Mouse (Mus musculus) brain, embryonic 14.5 days (tissue): ENCODE results near the gene Ifnlr1. TPM values are rescaled to one million over a fixed set of nuclear protein-coding genes. Genes with fewer than 3 reads are reported as not detected.

Experiments used
- DNase-seq: peaks from one replicate; pipeline ENCODE4 v3.0.0-alpha.2; 2011; ENCODE audit warnings: low read depth
- CTCF ChIP-seq: fragments of 200-500 bp; IDR thresholded peaks from 2 replicates; pipeline ENCODE4 v1.5.1; 2012; ENCODE audit warnings: inconsistent platforms, mild to moderate bottlenecking, moderate library complexity, borderline replicate concordance; ENCODE audit not compliant: insufficient read depth, insufficient read length; ENCODE audit errors: extremely low read depth
- POLR2A ChIP-seq: fragments of 200-500 bp; IDR thresholded peaks from 2 replicates; pipeline ENCODE4 v1.6.1; 2012; ENCODE audit warnings: mild to moderate bottlenecking, inconsistent platforms, borderline replicate concordance; ENCODE audit not compliant: poor library complexity, insufficient read depth, insufficient read length, severe bottlenecking; ENCODE audit errors: extremely low read depth
- polyA plus RNA-seq: library from polyadenylated mRNA; depleted of rRNA; stranded (reverse); fragments of >200 nt; gene quantifications from 2 replicates; pipeline ENCODE4 v1.2.3, GENCODE M21; 2012

Ifnlr1 gene
- polyA plus RNA-seq, 1 experiment, result 0.62 TPM

- DNase-seq, result peak; percentile 29
- TF ChIP-seq CTCF (peak; percentile 66), POLR2A (no peak)
Measured at GRCm38 (mm10) chr4:135666192-135666975, 19.7 kb upstream of the Ifnlr1 start.

DNA sequence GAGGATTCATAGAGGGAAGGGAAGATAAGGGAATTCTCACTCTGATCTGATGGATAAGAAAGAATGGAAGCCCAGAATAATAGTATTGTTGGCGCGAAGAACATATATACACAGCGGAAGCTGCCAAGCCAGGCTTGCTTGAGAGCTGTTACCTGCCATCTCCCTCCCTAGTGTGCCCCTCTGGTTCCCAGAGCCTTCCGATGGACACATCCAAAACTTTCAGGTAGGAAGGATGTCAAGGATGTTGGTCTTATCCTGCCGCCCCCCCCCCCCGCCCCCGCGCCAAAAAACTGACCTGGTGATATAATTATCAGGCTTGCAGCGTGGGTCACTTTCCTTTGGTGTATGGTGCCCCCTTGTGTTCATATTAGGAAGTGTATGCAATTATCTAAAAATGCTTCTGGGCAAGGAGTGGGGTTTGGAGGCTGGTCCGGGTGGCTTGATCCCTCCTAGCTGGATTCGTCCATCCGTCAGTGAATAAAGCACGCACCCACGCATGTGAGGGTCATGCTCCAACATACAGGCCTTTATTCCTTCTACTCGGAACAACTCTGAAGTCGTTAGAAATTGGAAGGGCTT, 18.7 kb upstream of the Ifnlr1 start:
- peak; percentile 72 for DNase-seq
- TF ChIP-seq CTCF (peak; percentile 65; the same call in 1 of the 2 replicates), POLR2A (no peak)

GRCm38 (mm10) chr4:135673507-135673906, 12.6 kb upstream of the Ifnlr1 start:
- TF ChIP-seq CTCF (no peak), POLR2A (no peak)
- no peak for DNase-seq

GRCm38 (mm10) chr4:135674993-135675392, 11.1 kb upstream of the Ifnlr1 start:
- TF ChIP-seq CTCF (no peak), POLR2A (no peak)
- DNase-seq, result no peak

DNA sequence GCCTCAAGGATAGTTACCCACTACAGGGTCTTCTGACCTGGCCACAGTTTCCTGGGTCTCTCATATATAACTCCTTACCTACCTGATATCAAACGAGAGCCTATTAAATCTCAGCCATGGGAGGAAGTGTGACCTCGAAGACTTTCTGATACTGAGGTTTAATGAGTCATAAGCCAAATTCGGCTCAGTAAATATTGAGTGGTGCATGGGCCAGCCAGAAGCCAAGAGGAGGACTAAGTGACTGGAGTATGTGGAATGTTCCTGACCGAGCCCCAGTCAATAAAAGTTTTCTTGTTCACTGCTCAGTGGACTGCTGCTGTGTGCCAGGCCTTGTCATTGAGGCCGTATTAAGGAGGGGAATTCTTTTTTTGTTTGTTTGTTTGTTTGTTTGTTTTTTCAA, 9.6 kb upstream of the Ifnlr1 start:
- DNase-seq, result no peak
- TF ChIP-seq POLR2A (no peak), CTCF (no peak)

DNA sequence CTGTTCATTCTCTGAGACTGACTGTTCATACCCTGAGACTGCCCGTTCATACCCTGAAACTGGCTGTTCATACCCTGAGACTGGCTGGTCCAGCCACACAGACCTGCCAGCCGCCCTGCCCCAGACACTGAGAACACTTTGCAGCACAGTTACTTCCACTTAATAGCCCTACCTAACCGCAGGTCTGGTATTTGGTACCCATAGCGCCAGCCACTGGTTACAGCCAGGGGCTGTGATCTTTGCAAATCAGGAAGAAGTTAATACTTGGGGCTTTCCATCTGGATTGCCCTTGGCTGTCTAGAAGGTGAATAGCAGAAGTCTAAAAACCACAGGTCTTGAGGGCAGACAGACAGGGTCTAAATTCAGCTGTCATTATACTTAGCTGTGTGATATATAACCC, 6.8 kb upstream of the Ifnlr1 start:
- no peak for DNase-seq
- TF ChIP-seq CTCF (no peak), POLR2A (no peak)

DNA sequence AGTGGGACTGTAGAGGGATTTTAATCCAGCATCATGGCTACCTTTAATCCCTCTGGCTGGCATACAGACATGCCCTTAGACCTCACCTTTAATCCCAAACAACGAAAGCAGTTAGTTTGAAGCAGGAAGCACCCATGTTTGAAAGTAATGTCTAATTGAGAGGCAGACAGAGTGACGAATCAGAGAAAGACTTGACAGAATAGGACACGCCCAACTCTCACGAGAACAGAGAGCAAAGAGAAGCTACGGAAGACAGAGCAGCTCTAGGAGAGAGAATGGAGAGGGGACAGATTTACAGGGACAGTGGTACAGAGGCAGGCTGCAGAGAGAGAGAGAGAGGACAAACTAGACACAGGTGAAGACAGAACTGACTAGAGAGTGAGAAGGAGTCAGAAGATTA, 4.3 kb upstream of the Ifnlr1 start:
- TF ChIP-seq POLR2A (no peak), CTCF (no peak)
- DNase-seq, result no peak

DNA sequence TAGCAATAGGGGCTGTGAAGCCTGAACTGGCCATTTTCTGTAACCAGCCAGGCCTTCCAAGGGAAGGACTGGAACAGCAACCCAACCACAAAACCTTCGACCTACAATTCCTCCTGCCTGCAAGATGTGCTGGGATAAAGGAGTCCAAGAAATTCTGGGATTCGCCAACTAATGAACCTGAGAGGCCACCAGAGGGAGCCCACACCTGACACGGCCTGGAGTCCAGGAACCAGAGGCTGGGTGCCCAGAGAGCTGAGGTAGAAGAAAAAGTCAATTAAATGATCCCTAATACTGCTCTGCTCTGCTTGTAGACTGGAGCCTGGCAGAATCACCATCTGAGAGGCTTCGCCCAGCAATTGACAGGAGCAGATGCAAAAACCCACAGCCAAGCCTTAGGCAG, 2.5 kb upstream of the Ifnlr1 start:
- DNase-seq, result peak; percentile 52
- peak; percentile 67; the same call in 1 of the 2 replicates for TF ChIP-seq CTCF
- no peak for TF ChIP-seq POLR2A

- DNase-seq, result peak; percentile 39
Measured at GRCm38 (mm10) chr4:135684731-135685130, 1.4 kb upstream of the Ifnlr1 start.

DNA sequence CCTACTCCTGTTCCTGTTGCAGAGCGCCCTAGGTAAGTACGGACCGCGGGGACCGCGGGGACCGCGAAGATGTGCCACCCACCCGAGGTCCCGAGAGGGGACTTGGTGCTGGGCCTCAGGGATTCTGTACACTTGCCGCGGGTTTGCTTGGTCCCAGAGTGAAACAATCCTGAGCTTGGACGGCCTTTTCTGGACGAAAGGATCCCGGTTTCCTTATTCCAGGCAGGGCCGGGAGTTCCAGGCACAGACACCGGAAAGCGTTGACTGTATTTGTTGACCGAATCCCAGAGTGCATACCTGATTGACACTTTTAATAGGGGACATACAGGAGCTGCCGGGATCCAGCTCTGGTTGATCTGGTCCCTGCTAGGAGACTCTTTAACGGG, 474 bp downstream of the Ifnlr1 start:
- no peak for TF ChIP-seq POLR2A
- TF ChIP-seq CTCF, result no peak
- DNase-seq, result peak; percentile 11

More at GRCm38 (mm10) chr4:135684731-135685130, 1.4 kb upstream of the Ifnlr1 start:
- no peak for TF ChIP-seq POLR2A
- TF ChIP-seq CTCF, result no peak

GRCm38 (mm10) chr4:135689797-135690196, 3.7 kb downstream of the Ifnlr1 start:
- no peak for TF ChIP-seq CTCF
- no peak for DNase-seq

DNA sequence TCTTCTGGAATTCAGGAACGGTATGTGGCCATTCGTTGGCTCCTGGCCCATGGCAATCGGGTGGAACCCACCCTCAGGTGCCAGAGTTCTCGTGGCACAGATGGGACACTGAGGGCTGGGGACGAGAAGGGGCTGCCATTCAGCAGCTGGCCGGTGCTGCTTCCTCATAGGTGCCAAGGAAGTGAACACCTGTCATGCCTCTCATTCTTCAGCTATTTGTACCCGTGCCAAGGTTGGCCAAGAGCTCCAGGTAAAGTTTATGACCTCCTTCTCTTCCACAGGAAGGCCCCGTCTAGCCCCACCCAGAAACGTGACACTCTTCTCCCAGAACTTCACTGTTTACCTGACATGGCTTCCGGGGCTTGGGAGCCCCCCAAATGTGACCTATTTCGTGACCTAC, 4.2 kb downstream of the Ifnlr1 start:
- no peak for DNase-seq
- no peak for TF ChIP-seq CTCF
- no peak for TF ChIP-seq POLR2A
